19 mouse cellular contexts compared by ENCODE assay signal in genomic region chr3:62103872-62104271, GRCm38 (mm10).
DNase-seq lines count a peak whose midpoint lies in the region; ATAC-seq and TF ChIP-seq lines count a peak whose summit lies in the region.
"Had no signal": no experiment of that assay in that cellular context is flagged by ENCODE, and none has a peak within 500 bp of the region (broad histone marks: within the 10 kb centered on the region; RNA-seq: fewer than 3 reads in every experiment).

No protein-coding gene starts in this region.

- H3K27me3 ChIP-seq in embryonic facial prominence, embryonic 11.5 days (ENCODE audit: control insufficient read depth, insufficient read depth, low read length): no peaks in the 10 kb centered on the region
- H3K27me3 ChIP-seq in embryonic facial prominence, embryonic 10.5 days (replicated peaks; ENCODE audit: low read depth, poor library complexity, severe bottlenecking): no peaks in the 10 kb centered on the region
- no peaks in the 10 kb centered on the region for H3K27me3 ChIP-seq in lung, embryonic 14.5 days (ENCODE audit: insufficient read depth, low read length)
- H3K27me3 ChIP-seq in C2C12 (ENCODE audit: control insufficient read depth, insufficient read depth, insufficient read length): no peaks in the 10 kb centered on the region
- no peaks in the 10 kb centered on the region for H3K27me3 ChIP-seq in limb, embryonic 14.5 days (ENCODE audit: control insufficient read depth, insufficient read depth, low read length)
- H3K27me3 ChIP-seq in heart, embryonic 12.5 days (replicated peaks): no peaks in the 10 kb centered on the region
- H3K27me3 ChIP-seq: forebrain, embryonic 12.5 days; heart, embryonic 15.5 days; hindbrain, embryonic 13.5 days had no signal

- DNase-seq in embryonic facial prominence, embryonic 11.5 days (ENCODE audit: low spot score): peak; percentile 1
- no peak for DNase-seq in embryonic facial prominence, embryonic 10.5 days (ENCODE audit: low spot score)
- peak; percentile 4 for DNase-seq in lung, embryonic 14.5 days
- DNase-seq in lung, adult 2 months: no peak
- peak; percentile 44 for DNase-seq in limb, embryonic 14.5 days (ENCODE audit: low spot score)
- no peak for DNase-seq in gastrocnemius, adult 2 months
- DNase-seq: cerebellum, adult 18-20 months; cerebellum, adult 9-11 months; cerebellum, postnatal 36 days; forebrain, postnatal 0 days; gastrocnemius, postnatal 36 days; heart, postnatal 14 days had no signal

- ATAC-seq in embryonic facial prominence, embryonic 11.5 days (replicated peaks; ENCODE audit: insufficient number of reproducible peaks, low FRiP score, low TSS enrichment, low read depth): no peak
- no peak for ATAC-seq in lung, embryonic 14.5 days (ENCODE audit: insufficient read depth)
- ATAC-seq in limb, embryonic 14.5 days (ENCODE audit: low FRiP score, low read depth): peak; percentile 63; the same call in 1 of the 2 replicates
- no peak for ATAC-seq in heart, embryonic 12.5 days (ENCODE audit: insufficient number of reproducible peaks, low FRiP score)
- ATAC-seq: forebrain, postnatal 0 days; hindbrain, postnatal 0 days had no signal

- H3K79me2 ChIP-seq in C2C12 (ENCODE audit: control insufficient read depth, insufficient read depth): no peaks in the 10 kb centered on the region

- no peak overlapping the region for H3ac ChIP-seq in C2C12 (ENCODE audit: control insufficient read depth, insufficient read length, low read depth)

- intact Hi-C loops in gastrocnemius, adult 2 months (cut with DNase I): no loop called here

- H3K36me3 ChIP-seq in embryonic facial prominence, embryonic 11.5 days (replicated peaks; ENCODE audit: control insufficient read depth, insufficient read depth, low read depth, low read length): no peaks in the 10 kb centered on the region
- H3K36me3 ChIP-seq in embryonic facial prominence, embryonic 10.5 days (replicated peaks): no peaks in the 10 kb centered on the region
- H3K36me3 ChIP-seq in lung, embryonic 14.5 days (ENCODE audit: insufficient read depth): no peaks in the 10 kb centered on the region
- H3K36me3 ChIP-seq in C2C12 (ENCODE audit: control insufficient read depth, insufficient read depth): no peaks in the 10 kb centered on the region
- H3K36me3 ChIP-seq in limb, embryonic 14.5 days (ENCODE audit: control insufficient read depth, insufficient read depth, low read length): no peaks in the 10 kb centered on the region
- no peaks in the 10 kb centered on the region for H3K36me3 ChIP-seq in heart, embryonic 12.5 days
- H3K36me3 ChIP-seq: forebrain, embryonic 12.5 days; heart, embryonic 10.5 days; heart, embryonic 15.5 days; hindbrain, embryonic 13.5 days had no signal

- no peaks in the 10 kb centered on the region for H3K4me1 ChIP-seq in embryonic facial prominence, embryonic 11.5 days (ENCODE audit: control insufficient read depth, insufficient read depth, low read length)
- no peaks in the 10 kb centered on the region for H3K4me1 ChIP-seq in embryonic facial prominence, embryonic 10.5 days
- H3K4me1 ChIP-seq in lung, embryonic 14.5 days (ENCODE audit: insufficient read depth): no peaks in the 10 kb centered on the region
- no peaks in the 10 kb centered on the region for H3K4me1 ChIP-seq in lung, adult 2 months (ENCODE audit: control insufficient read depth, insufficient read depth, low read length)
- H3K4me1 ChIP-seq in limb, embryonic 14.5 days (ENCODE audit: control insufficient read depth, insufficient read depth, low read length): no peaks in the 10 kb centered on the region
- no peaks in the 10 kb centered on the region for H3K4me1 ChIP-seq in heart, embryonic 12.5 days (replicated peaks)
- H3K4me1 ChIP-seq: forebrain, embryonic 12.5 days; heart, embryonic 10.5 days; heart, embryonic 15.5 days; hindbrain, embryonic 13.5 days had no signal

- no peak for TF ChIP-seq CTCF in lung, embryonic 14.5 days (IDR thresholded peaks at IDR 0.05; ENCODE audit: low read depth)
- TF ChIP-seq CTCF in lung, adult 2 months (IDR thresholded peaks at IDR 0.05; ENCODE audit: insufficient read depth, low read length): no peak
- TF ChIP-seq CTCF in C2C12 (IDR thresholded peaks at IDR 0.05; ENCODE audit: control insufficient read depth, insufficient read depth, insufficient read length): no peak
- no peak for TF ChIP-seq CTCF in gastrocnemius, adult 2 months (IDR thresholded peaks at IDR 0.05)

- no peaks in the 10 kb centered on the region for H3K9me3 ChIP-seq in embryonic facial prominence, embryonic 11.5 days (replicated peaks; ENCODE audit: control insufficient read depth, low read length)
- no peaks in the 10 kb centered on the region for H3K9me3 ChIP-seq in embryonic facial prominence, embryonic 10.5 days
- H3K9me3 ChIP-seq in lung, embryonic 14.5 days (ENCODE audit: low read depth, low read length): no peaks in the 10 kb centered on the region
- H3K9me3 ChIP-seq in limb, embryonic 14.5 days (ENCODE audit: control insufficient read depth, low read length): no peaks in the 10 kb centered on the region
- no peaks in the 10 kb centered on the region for H3K9me3 ChIP-seq in heart, embryonic 12.5 days (replicated peaks)
- H3K9me3 ChIP-seq: forebrain, embryonic 12.5 days; heart, embryonic 10.5 days; heart, embryonic 15.5 days; hindbrain, embryonic 13.5 days had no signal

- H3K9ac ChIP-seq in embryonic facial prominence, embryonic 11.5 days (replicated peaks; ENCODE audit: low read length): no peak overlapping the region
- H3K9ac ChIP-seq in lung, embryonic 14.5 days: no peak overlapping the region
- H3K9ac ChIP-seq in limb, embryonic 14.5 days (ENCODE audit: low read depth, low read length, severe bottlenecking): no peak overlapping the region
- no peak overlapping the region for H3K9ac ChIP-seq in heart, embryonic 12.5 days
- H3K9ac ChIP-seq: forebrain, embryonic 12.5 days; forebrain, postnatal 0 days; heart, embryonic 15.5 days; hindbrain, embryonic 13.5 days had no signal

- no peaks in the 10 kb centered on the region for H3K79me3 ChIP-seq in C2C12 (ENCODE audit: low read depth)

- no peak overlapping the region for H3K27ac ChIP-seq in embryonic facial prominence, embryonic 11.5 days (replicated peaks; ENCODE audit: low read depth, low read length)
- H3K27ac ChIP-seq in embryonic facial prominence, embryonic 10.5 days (replicated peaks): no peak overlapping the region
- H3K27ac ChIP-seq in lung, embryonic 14.5 days (ENCODE audit: low read depth): no peak overlapping the region
- no peak overlapping the region for H3K27ac ChIP-seq in limb, embryonic 14.5 days (replicated peaks; ENCODE audit: low read depth, low read length)
- no peak overlapping the region for H3K27ac ChIP-seq in heart, embryonic 12.5 days (ENCODE audit: poor library complexity, severe bottlenecking)
- no peak overlapping the region for H3K27ac ChIP-seq in gastrocnemius, adult 2 months
- H3K27ac ChIP-seq: forebrain, embryonic 12.5 days; heart, embryonic 10.5 days; heart, embryonic 15.5 days; hindbrain, embryonic 13.5 days; hindbrain, postnatal 0 days had no signal

- TF ChIP-seq POLR2A in lung, adult 2 months (IDR thresholded peaks at IDR 0.05; ENCODE audit: borderline replicate concordance, extremely low read depth, low read depth, low read length): no peak
- TF ChIP-seq POLR2A in limb, embryonic 14.5 days (IDR thresholded peaks at IDR 0.05; ENCODE audit: borderline replicate concordance, extremely low read depth, insufficient read depth, insufficient read length): no peak

- H3K4me3 ChIP-seq in embryonic facial prominence, embryonic 11.5 days (ENCODE audit: low read depth, low read length): no peak overlapping the region
- no peak overlapping the region for H3K4me3 ChIP-seq in embryonic facial prominence, embryonic 10.5 days
- H3K4me3 ChIP-seq in lung, embryonic 14.5 days (ENCODE audit: low read depth, low read length): no peak overlapping the region
- no peak overlapping the region for H3K4me3 ChIP-seq in lung, adult 2 months (replicated peaks; ENCODE audit: extremely low read depth, low read depth, low read length)
- H3K4me3 ChIP-seq in C2C12 (ENCODE audit: insufficient read depth, poor library complexity, severe bottlenecking): no peak overlapping the region
- H3K4me3 ChIP-seq in limb, embryonic 14.5 days (replicated peaks; ENCODE audit: low read length): no peak overlapping the region
- no peak overlapping the region for H3K4me3 ChIP-seq in heart, embryonic 12.5 days
- H3K4me3 ChIP-seq in gastrocnemius, adult 2 months: no peak overlapping the region
- H3K4me3 ChIP-seq: forebrain, embryonic 12.5 days; heart, embryonic 10.5 days; heart, embryonic 15.5 days; hindbrain, embryonic 13.5 days had no signal

- H3K4me2 ChIP-seq in embryonic facial prominence, embryonic 11.5 days (ENCODE audit: low read depth, low read length): no peak overlapping the region
- H3K4me2 ChIP-seq in lung, embryonic 14.5 days: no peak overlapping the region
- H3K4me2 ChIP-seq in limb, embryonic 14.5 days (replicated peaks; ENCODE audit: low read depth, low read length, severe bottlenecking): no peak overlapping the region
- H3K4me2 ChIP-seq in heart, embryonic 12.5 days: no peak overlapping the region
- H3K4me2 ChIP-seq: forebrain, embryonic 12.5 days; heart, embryonic 15.5 days; hindbrain, embryonic 13.5 days had no signal

TF ChIP-seq in C2C12, 6 proteins besides CTCF, POLR2A, EP300 and RAD21:
- TF ChIP-seq USF1 (IDR thresholded peaks at IDR 0.05; ENCODE audit: low read depth) (no peak), MAX (IDR thresholded peaks at IDR 0.05) (no peak), CEBPB (IDR thresholded peaks at IDR 0.05; ENCODE audit: low read depth) (peak; percentile 96), MYOD1 (IDR thresholded peaks at IDR 0.05; ENCODE audit: control insufficient read depth, insufficient read length, low read depth) (peak; percentile 79), FOSL1 (IDR thresholded peaks at IDR 0.05; ENCODE audit: insufficient read depth, low read length, poor library complexity, severe bottlenecking) (peak; percentile 59)

Comparison
In these comparisons a context has a peak if more than half of its experiments do, and no peak if none do; other contexts are left out.
1. DNase-seq: peak in embryonic facial prominence, embryonic 11.5 days (single experiment), lung, embryonic 14.5 days (single experiment) and limb, embryonic 14.5 days (single experiment); none in embryonic facial prominence, embryonic 10.5 days (single experiment), lung, adult 2 months (single experiment) and gastrocnemius, adult 2 months (single experiment).